Mouse (Mus musculus) neural tube, embryonic 11.5 days (tissue): ENCODE results near the gene Tcf23. TPM values are rescaled to one million over a fixed set of nuclear protein-coding genes. Genes with fewer than 3 reads are reported as not detected.

Source experiments
- ATAC-seq: fragments of 200-750 bp; cut with Nextera tagmentation; 2 replicates; pipeline ENCODE4 v1.8.0; 2017; ENCODE audit warnings: moderate number of reproducible peaks, mild to moderate bottlenecking, moderate TSS enrichment, moderate library complexity; ENCODE audit not compliant: insufficient read depth, low FRiP score, low TSS enrichment
- DNase-seq: peaks from one replicate; pipeline ENCODE4 v3.0.0-alpha.2; 2015; ENCODE audit warnings: low spot score
- H3K27ac ChIP-seq: fragments of 300-500 bp; sonication (generic); 2 replicates; pipeline ENCODE4 v1.5.1; 2014; ENCODE audit warnings: low read depth, mild to moderate bottlenecking, low read length
- H3K27me3 ChIP-seq: fragments of 300-500 bp; sonication (generic); 2 replicates; pipeline ENCODE4 v1.6.1; 2014; ENCODE audit warnings: mild to moderate bottlenecking, low read length, mixed read lengths; ENCODE audit not compliant: control insufficient read depth, insufficient read depth
- H3K36me3 ChIP-seq: fragments of 300-500 bp; sonication (generic); 2 replicates; pipeline ENCODE4 v1.6.1; 2014; ENCODE audit warnings: mild to moderate bottlenecking, low read length, moderate library complexity, mixed read lengths; ENCODE audit not compliant: control insufficient read depth, insufficient read depth
- H3K4me1 ChIP-seq: fragments of 300-500 bp; sonication (generic); 2 replicates; pipeline ENCODE4 v1.6.1; 2014; ENCODE audit warnings: low read length, mixed read lengths; ENCODE audit not compliant: control insufficient read depth, insufficient read depth
- H3K4me2 ChIP-seq: fragments of 300-500 bp; sonication (generic); 2 replicates; pipeline ENCODE4 v1.6.1; 2014; ENCODE audit warnings: low read depth, mild to moderate bottlenecking, moderate library complexity
- H3K4me3 ChIP-seq: fragments of 300-500 bp; sonication (generic); 2 replicates; pipeline ENCODE4 v1.5.1; 2014; ENCODE audit warnings: low read depth, low read length
- H3K9ac ChIP-seq: fragments of 300-500 bp; sonication (generic); 2 replicates; pipeline ENCODE4 v1.6.1; 2014; ENCODE audit warnings: mild to moderate bottlenecking, low read length
- H3K9me3 ChIP-seq: fragments of 300-500 bp; sonication (generic); 2 replicates; pipeline ENCODE4 v1.6.1; 2016; ENCODE audit warnings: low read length; ENCODE audit not compliant: control insufficient read depth
- WGBS: fragments of 180-500 bp; shearing (Covaris S2); extraction: QIAGEN DNeasy Blood & Tissue Kit; methylation state at CpG from one replicate; pipeline ENCODE4 v1.1.7; 2014; 5-methylcytosine and 5-hydroxymethylcytosine counted together
- polyA plus RNA-seq: library from polyadenylated mRNA; unstranded; fragments of >200 nt; fragmentation: Nextera tagmentation; extraction: Ambion mirVana; gene quantifications from 2 replicates; pipeline ENCODE4 v1.2.1, GENCODE M21; 2014

Tcf23 gene
- polyA plus RNA-seq, 1 experiment from 2014 or later = not detected

GRCm38 (mm10) chr5:31022690-31023089, 54.2 kb downstream of the Tcf23 start:
- 38% methylated on average over 1 of the region's 1 CpGs for WGBS
- no peaks in the 10 kb centered on the region for H3K27me3 ChIP-seq
- no peak overlapping the region for H3K4me2 ChIP-seq
- H3K9me3 ChIP-seq = no peaks in the 10 kb centered on the region
- ATAC-seq (no peak), DNase-seq (no peak)
- no peak overlapping the region for H3K9ac ChIP-seq
- H3K4me3 ChIP-seq = no peak overlapping the region
- no peaks in the 10 kb centered on the region for H3K4me1 ChIP-seq
- no peaks in the 10 kb centered on the region for H3K36me3 ChIP-seq
- no peak overlapping the region for H3K27ac ChIP-seq

- DNase-seq (no peak), ATAC-seq (no peak)
- Histone ChIP-seq H3K27me3 (no peaks in the 10 kb centered on the region), H3K4me1 (no peaks in the 10 kb centered on the region), H3K9ac (no peak overlapping the region), H3K4me2 (no peak overlapping the region), H3K4me3 (no peak overlapping the region), H3K27ac (no peak overlapping the region), H3K36me3 (no peaks in the 10 kb centered on the region), H3K9me3 (no peaks in the 10 kb centered on the region)
- WGBS = 3% methylated on average over 4 of the region's 4 CpGs
Measured at GRCm38 (mm10) chr5:31023254-31023653, 54.8 kb downstream of the Tcf23 start.

GRCm38 (mm10) chr5:31024641-31025040, 56.2 kb downstream of the Tcf23 start:
- Histone ChIP-seq H3K4me3 (no peak overlapping the region), H3K27me3 (no peaks in the 10 kb centered on the region), H3K9me3 (no peaks in the 10 kb centered on the region), H3K27ac (no peak overlapping the region), H3K4me1 (no peaks in the 10 kb centered on the region), H3K36me3 (no peaks in the 10 kb centered on the region), H3K9ac (no peak overlapping the region), H3K4me2 (no peak overlapping the region)
- no peak for DNase-seq
- no peak for ATAC-seq

Other genes starting within 250 kb of the Tcf23 start
- 38.7 and 43.7 TPM in 2 replicates for gene Mapre3, start 154.0 kb upstream of the Tcf23 start, polyA plus RNA-seq
- 42.1 and 47.3 TPM in 2 replicates for gene Tmem214, start 100.7 kb upstream of the Tcf23 start, polyA plus RNA-seq
- gene Agbl5, start 80.0 kb upstream of the Tcf23 start, polyA plus RNA-seq = 23.2 and 25.3 TPM in 2 replicates
- gene Ost4, start 60.9 kb upstream of the Tcf23 start, polyA plus RNA-seq = 354 and 368 TPM in 2 replicates
- gene Emilin1, start 55.3 kb upstream of the Tcf23 start, polyA plus RNA-seq = 59.7 and 69.8 TPM in 2 replicates
- 7.9 and 9.6 TPM in 2 replicates for gene Khk, start 47.2 kb upstream of the Tcf23 start, polyA plus RNA-seq
- 8.6 and 9.1 TPM in 2 replicates for gene Cgref1, start 23.1 kb upstream of the Tcf23 start, polyA plus RNA-seq
- gene Preb, start 8.3 kb upstream of the Tcf23 start, polyA plus RNA-seq = 101 and 108 TPM in 2 replicates
- gene Atraid, start 79.7 kb downstream of the Tcf23 start, polyA plus RNA-seq = 95.1 and 98.5 TPM in 2 replicates
- gene Slc5a6, start 80.3 kb downstream of the Tcf23 start, polyA plus RNA-seq = 9.3 and 9.7 TPM in 2 replicates
- gene Cad, start 86.1 kb downstream of the Tcf23 start, polyA plus RNA-seq = 27.9 and 28.2 TPM in 2 replicates
- gene Dnajc5g, start 137.6 kb downstream of the Tcf23 start, polyA plus RNA-seq = not detected in 2 replicates
- gene Slc30a3, start 139.6 kb downstream of the Tcf23 start, polyA plus RNA-seq = 8.1 and 9.2 TPM in 2 replicates
- 0.45 and 0.81 TPM in 2 replicates for gene Trim54, start 148.1 kb downstream of the Tcf23 start, polyA plus RNA-seq
- not detected in 2 replicates for gene Ucn, start 170.2 kb downstream of the Tcf23 start, polyA plus RNA-seq
- gene Mpv17, start 185.6 kb downstream of the Tcf23 start, polyA plus RNA-seq = 44.8 and 52.2 TPM in 2 replicates
- 1.3 and 1.7 TPM in 2 replicates for gene Gm29609, start 211.2 kb downstream of the Tcf23 start, polyA plus RNA-seq
- gene Gtf3c2, start 211.5 kb downstream of the Tcf23 start, polyA plus RNA-seq = 75.1 and 89.0 TPM in 2 replicates
- 134 and 137 TPM in 2 replicates for gene Snx17, start 224.6 kb downstream of the Tcf23 start, polyA plus RNA-seq
- 69.6 and 77.7 TPM in 2 replicates for gene Eif2b4, start 224.8 kb downstream of the Tcf23 start, polyA plus RNA-seq
- gene Zfp513, start 233.6 kb downstream of the Tcf23 start, polyA plus RNA-seq = 6.4 and 7.0 TPM in 2 replicates